9 mouse cellular contexts compared by ENCODE assay signal in the genomic region with DNA sequence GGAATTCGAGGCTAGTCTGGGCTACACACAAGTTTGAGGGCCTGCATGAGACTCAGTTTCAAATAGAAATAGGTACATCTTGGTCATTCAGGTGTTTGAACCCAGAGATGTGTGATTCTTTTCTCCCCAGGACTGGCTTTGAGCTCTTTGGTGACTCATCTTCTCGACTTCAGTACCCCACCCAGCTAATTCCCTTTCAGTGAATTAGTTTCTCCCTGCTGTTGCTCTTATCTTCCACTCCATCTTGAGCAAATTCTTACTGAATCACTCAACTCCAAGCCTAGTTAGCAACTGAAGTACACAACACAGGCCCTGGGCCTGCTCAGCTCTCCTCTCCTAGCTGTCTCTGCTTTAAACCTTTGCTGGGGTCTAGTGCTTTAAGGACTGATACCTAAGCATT. TPM values are rescaled to one million over a fixed set of nuclear protein-coding genes. Genes with fewer than 3 reads are reported as not detected.
DNase-seq lines count a peak whose midpoint lies in the region; ATAC-seq and TF ChIP-seq lines count a peak whose summit lies in the region.
"Had no signal": no experiment of that assay in that cellular context is flagged by ENCODE, and none has a peak within 500 bp of the region (broad histone marks: within the 10 kb centered on the region; RNA-seq: fewer than 3 reads in every experiment).

No protein-coding gene starts in this region.

- H3K27me3 ChIP-seq in heart, embryonic 15.5 days: no peaks in the 10 kb centered on the region
- no peaks in the 10 kb centered on the region; the same call in 1 of the 2 replicates for H3K27me3 ChIP-seq in hindbrain, embryonic 13.5 days
- 0 out of 2 replicates have a peak, but pooled peaks cover 2% of the 10 kb centered on the region for H3K27me3 ChIP-seq in midbrain, embryonic 13.5 days
- H3K27me3 ChIP-seq: Patski had no signal

- peak overlapping the region; percentile 82 for H3K4me2 ChIP-seq in heart, embryonic 15.5 days
- H3K4me2 ChIP-seq in hindbrain, embryonic 13.5 days: peak overlapping the region; percentile 95
- peak overlapping the region; percentile 75 for H3K4me2 ChIP-seq in midbrain, embryonic 13.5 days (replicated peaks)

- H3K36me3 ChIP-seq in heart, embryonic 15.5 days: peaks cover 20% of the 10 kb centered on the region
- H3K36me3 ChIP-seq in hindbrain, embryonic 13.5 days: peaks cover 23% of the 10 kb centered on the region
- peaks cover 25% of the 10 kb centered on the region for H3K36me3 ChIP-seq in midbrain, embryonic 13.5 days

- no peak for TF ChIP-seq CTCF in bone marrow, adult 2 months (IDR thresholded peaks at IDR 0.05; ENCODE audit: control insufficient read depth, insufficient read depth, low read length)

- no peak for DNase-seq in heart, postnatal 36 days
- no peak for DNase-seq in ovary, adult 18-20 months (ENCODE audit: low spot score)
- DNase-seq in left cerebral cortex, postnatal 4 days: no peak
- no peak for DNase-seq in frontal cortex, postnatal 14 days (ENCODE audit: low spot score in 2 of 2)

- peak overlapping the region; percentile 93 for H3K4me3 ChIP-seq in heart, embryonic 15.5 days
- peak overlapping the region; percentile 49 for H3K4me3 ChIP-seq in bone marrow, adult 2 months (replicated peaks; ENCODE audit: control insufficient read depth, low read depth, low read length)
- H3K4me3 ChIP-seq in hindbrain, embryonic 13.5 days: peak overlapping the region; percentile 88
- H3K4me3 ChIP-seq in midbrain, embryonic 13.5 days (replicated peaks): peak overlapping the region; percentile 98

- 48% methylated on average over 2 of the region's 2 CpGs for WGBS in heart, embryonic 15.5 days
- 22% methylated on average over 2 of the region's 2 CpGs for WGBS in bone marrow, adult 2 months
- 72% methylated on average over 2 of the region's 2 CpGs for WGBS in hindbrain, embryonic 13.5 days
- WGBS in midbrain, embryonic 13.5 days: 76% methylated on average over 2 of the region's 2 CpGs

- no peak overlapping the region for H3K27ac ChIP-seq in heart, embryonic 15.5 days
- no peak overlapping the region for H3K27ac ChIP-seq in bone marrow, adult 2 months (ENCODE audit: control insufficient read depth, insufficient read depth, low read depth, low read length, poor library complexity)
- H3K27ac ChIP-seq in hindbrain, embryonic 13.5 days: no peak overlapping the region
- H3K27ac ChIP-seq in midbrain, embryonic 13.5 days: no peak overlapping the region

- H3K9ac ChIP-seq in heart, embryonic 15.5 days: peak overlapping the region; percentile 86; the same call in 1 of the 2 replicates
- H3K9ac ChIP-seq in hindbrain, embryonic 13.5 days: peak overlapping the region; percentile 80; the same call in 1 of the 2 replicates
- no peak overlapping the region for H3K9ac ChIP-seq in midbrain, embryonic 13.5 days (replicated peaks)

- no peaks in the 10 kb centered on the region for H3K9me3 ChIP-seq in heart, embryonic 15.5 days (replicated peaks)
- H3K9me3 ChIP-seq in hindbrain, embryonic 13.5 days: no peaks in the 10 kb centered on the region
- no peaks in the 10 kb centered on the region for H3K9me3 ChIP-seq in midbrain, embryonic 13.5 days

- no peak for TF ChIP-seq POLR2A in bone marrow, adult 2 months (IDR thresholded peaks at IDR 0.05; ENCODE audit: borderline replicate concordance, control insufficient read depth, low read depth, low read length)

- no peak for ATAC-seq in heart, embryonic 15.5 days (replicated peaks; ENCODE audit: insufficient number of reproducible peaks, insufficient read depth, low FRiP score, low read depth)
- ATAC-seq in hindbrain, embryonic 13.5 days (ENCODE audit: low FRiP score): no peak
- no peak for ATAC-seq in midbrain, embryonic 13.5 days
- ATAC-seq: Patski had no signal

- intact Hi-C loops in heart, postnatal 36 days (cut with DNase I): no loop called here
- intact Hi-C loops in left cerebral cortex, postnatal 4 days (cut with DNase I): no loop called here

- H3K4me1 ChIP-seq in heart, embryonic 15.5 days (replicated peaks): peaks cover 21% of the 10 kb centered on the region
- H3K4me1 ChIP-seq in bone marrow, adult 2 months (ENCODE audit: control insufficient read depth, insufficient read depth, low read length): peaks cover 1% of the 10 kb centered on the region; the same call in 1 of the 2 replicates
- H3K4me1 ChIP-seq in hindbrain, embryonic 13.5 days (replicated peaks): peaks cover 23% of the 10 kb centered on the region
- peaks cover 19% of the 10 kb centered on the region for H3K4me1 ChIP-seq in midbrain, embryonic 13.5 days (replicated peaks)

RNA-seq across cellular contexts. Expression of gene Ddx39, which starts 1.6 kb away (rescaled TPM):
- polyA plus RNA-seq in heart, embryonic 15.5 days (2015; fragmentation: Nextera tagmentation; extraction: Ambion mirVana): 107 and 135 TPM in 2 replicates
- total RNA-seq in heart, postnatal 36 days (2021): 10 to 100 TPM; 15.8 to 17.2 TPM
- 74.2 and 81.0 TPM in 2 replicates for polyA plus RNA-seq in bone marrow, adult 2 months (2011; ENCODE audit: insufficient read depth, insufficient read length, low replicate concordance, missing spikeins)
- polyA plus RNA-seq in hindbrain, embryonic 13.5 days (2015; fragmentation: Nextera tagmentation; extraction: Ambion mirVana): 116 and 119 TPM in 2 replicates
- 154 and 155 TPM in 2 replicates for polyA plus RNA-seq in midbrain, embryonic 13.5 days (2015; fragmentation: Nextera tagmentation; extraction: Ambion mirVana)
- total RNA-seq in left cerebral cortex, postnatal 4 days (2021): 10 to 100 TPM; 39.1 to 39.7 TPM

RNA-seq across cellular contexts. Expression of gene Pkn1, which starts 17.6 kb away (rescaled TPM):
- polyA plus RNA-seq in heart, embryonic 15.5 days (2015; fragmentation: Nextera tagmentation; extraction: Ambion mirVana): 15.4 and 22.1 TPM in 2 replicates
- 10 to 100 TPM; 53.7 to 62.4 TPM for total RNA-seq in heart, postnatal 36 days (2021)
- polyA plus RNA-seq in bone marrow, adult 2 months (2011; ENCODE audit: insufficient read depth, insufficient read length, low replicate concordance, missing spikeins): 44.4 and 94.3 TPM in 2 replicates
- 20.7 and 23.7 TPM in 2 replicates for polyA plus RNA-seq in hindbrain, embryonic 13.5 days (2015; fragmentation: Nextera tagmentation; extraction: Ambion mirVana)
- polyA plus RNA-seq in midbrain, embryonic 13.5 days (2015; fragmentation: Nextera tagmentation; extraction: Ambion mirVana): 22.7 and 23.3 TPM in 2 replicates
- total RNA-seq in left cerebral cortex, postnatal 4 days (2021): 100 to 1,000 TPM in 1 of 2 experiments, 10 to 100 TPM in 1; 98.7 to 107 TPM

RNA-seq across cellular contexts. Expression of gene Adgre5, which starts 24.6 kb away (rescaled TPM):
- polyA plus RNA-seq in heart, embryonic 15.5 days (2015; fragmentation: Nextera tagmentation; extraction: Ambion mirVana): 31.2 and 38.7 TPM in 2 replicates
- 10 to 100 TPM; 39.5 to 52.7 TPM for total RNA-seq in heart, postnatal 36 days (2021)
- polyA plus RNA-seq in bone marrow, adult 2 months (2011; ENCODE audit: insufficient read depth, insufficient read length, low replicate concordance, missing spikeins): 25.3 and 79.2 TPM in 2 replicates
- polyA plus RNA-seq in hindbrain, embryonic 13.5 days (2015; fragmentation: Nextera tagmentation; extraction: Ambion mirVana): 12.3 and 13.0 TPM in 2 replicates
- polyA plus RNA-seq in midbrain, embryonic 13.5 days (2015; fragmentation: Nextera tagmentation; extraction: Ambion mirVana): 8.6 and 8.7 TPM in 2 replicates
- total RNA-seq in left cerebral cortex, postnatal 4 days (2021): 10 to 100 TPM in 1 of 2 experiments, 1 to 10 TPM in 1; 9.4 to 11.5 TPM

RNA-seq across cellular contexts. Expression of gene Ptger1, which starts 50.1 kb away (rescaled TPM):
- polyA plus RNA-seq in heart, embryonic 15.5 days (2015; fragmentation: Nextera tagmentation; extraction: Ambion mirVana): 0.45 and 0.84 TPM in 2 replicates
- total RNA-seq in heart, postnatal 36 days (2021): under 1 TPM; 0.27 to 0.75 TPM
- 0.41 and 0.57 TPM in 2 replicates for polyA plus RNA-seq in bone marrow, adult 2 months (2011; ENCODE audit: insufficient read depth, insufficient read length, low replicate concordance, missing spikeins)
- 0.38 and 0.70 TPM in 2 replicates for polyA plus RNA-seq in hindbrain, embryonic 13.5 days (2015; fragmentation: Nextera tagmentation; extraction: Ambion mirVana)
- polyA plus RNA-seq in midbrain, embryonic 13.5 days (2015; fragmentation: Nextera tagmentation; extraction: Ambion mirVana): 0.75 and 0.81 TPM in 2 replicates
- total RNA-seq in left cerebral cortex, postnatal 4 days (2021): 1 to 10 TPM in 1 of 2 experiments, under 1 TPM in 1; 0.95 to 1.1 TPM
